Mouse (Mus musculus) kidney, postnatal 36 days (tissue): ENCODE measurements around the gene Ppm1n.

Experiments
- DNase-seq, 2 experiments: peaks; one replicate each; pipeline ENCODE4 v3.0.0; 2021 to 2022; ENCODE audit warnings: mixed read lengths in 2 of 2

Gene Ppm1n

DNA sequence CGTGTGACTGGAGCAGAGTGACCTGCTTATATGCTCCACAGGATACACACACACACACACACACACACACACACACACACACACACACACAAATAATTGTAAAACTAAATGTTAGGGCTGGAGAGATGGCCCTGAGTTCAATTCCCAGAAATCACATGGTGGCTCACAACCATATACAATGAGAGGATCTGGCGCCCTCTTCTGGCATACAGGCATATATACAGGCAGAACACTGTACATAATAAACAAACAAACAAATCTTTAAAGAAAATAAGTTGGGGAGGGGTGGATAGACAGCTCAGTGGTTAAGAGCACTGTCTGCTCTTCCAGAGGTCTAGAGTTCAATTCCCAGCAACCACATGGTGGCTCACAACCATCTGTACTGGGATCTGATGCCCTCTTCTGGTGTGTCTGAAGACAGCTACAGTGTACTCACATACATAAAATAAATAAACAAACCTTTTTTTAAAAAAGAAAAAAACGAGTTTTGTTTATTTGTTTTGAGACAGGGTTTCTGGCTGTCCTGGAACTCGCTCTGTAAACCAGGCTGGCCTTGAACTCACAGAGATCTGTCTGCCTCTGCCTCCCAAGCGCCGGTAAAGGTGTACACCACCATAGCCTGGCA, 1.9 kb upstream of the Ppm1n start:
- DNase-seq, result peak; percentile 57 to 69

DNA sequence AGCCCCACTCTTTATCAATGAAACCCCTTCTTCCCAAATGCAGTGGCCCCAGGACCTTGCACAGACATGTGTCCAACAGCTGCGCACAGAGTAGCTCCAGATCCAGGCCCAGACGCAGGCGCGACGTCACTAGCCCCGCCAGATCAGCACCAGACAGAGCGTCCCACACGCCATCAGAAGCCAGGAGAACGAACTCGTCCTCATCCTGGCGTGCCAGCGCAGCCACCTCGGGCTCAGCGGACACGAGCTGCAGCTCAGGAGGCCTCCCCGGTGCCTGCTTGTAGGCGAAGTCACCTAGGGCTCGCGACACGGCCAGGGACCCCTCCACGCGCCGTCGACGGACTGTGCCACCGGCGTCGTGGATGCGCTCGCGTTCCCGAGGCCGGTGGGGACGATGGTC, 812 bp downstream of the Ppm1n start:
- DNase-seq, result no peak

DNA sequence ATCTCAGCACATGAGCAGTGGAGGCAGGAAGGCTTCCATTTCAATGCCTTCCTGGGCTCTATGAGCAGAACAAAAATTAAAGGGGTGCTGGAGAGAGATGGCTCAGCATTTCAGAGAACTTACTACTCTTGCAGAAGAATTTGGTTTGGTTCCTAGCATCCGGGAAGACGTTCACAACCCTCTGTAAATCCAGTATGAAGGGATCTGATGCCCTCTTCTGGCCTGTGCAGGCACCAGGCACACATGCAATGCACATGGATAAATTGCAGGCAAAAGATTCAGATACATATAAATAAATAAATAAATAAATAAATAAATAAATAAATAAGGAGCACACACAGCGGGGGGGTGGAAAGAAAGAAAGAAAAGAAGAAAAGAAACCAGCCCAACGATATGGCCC, 3.6 kb downstream of the Ppm1n start:
- peak in 1 of 2 experiments; percentile 38 for DNase-seq

DNA sequence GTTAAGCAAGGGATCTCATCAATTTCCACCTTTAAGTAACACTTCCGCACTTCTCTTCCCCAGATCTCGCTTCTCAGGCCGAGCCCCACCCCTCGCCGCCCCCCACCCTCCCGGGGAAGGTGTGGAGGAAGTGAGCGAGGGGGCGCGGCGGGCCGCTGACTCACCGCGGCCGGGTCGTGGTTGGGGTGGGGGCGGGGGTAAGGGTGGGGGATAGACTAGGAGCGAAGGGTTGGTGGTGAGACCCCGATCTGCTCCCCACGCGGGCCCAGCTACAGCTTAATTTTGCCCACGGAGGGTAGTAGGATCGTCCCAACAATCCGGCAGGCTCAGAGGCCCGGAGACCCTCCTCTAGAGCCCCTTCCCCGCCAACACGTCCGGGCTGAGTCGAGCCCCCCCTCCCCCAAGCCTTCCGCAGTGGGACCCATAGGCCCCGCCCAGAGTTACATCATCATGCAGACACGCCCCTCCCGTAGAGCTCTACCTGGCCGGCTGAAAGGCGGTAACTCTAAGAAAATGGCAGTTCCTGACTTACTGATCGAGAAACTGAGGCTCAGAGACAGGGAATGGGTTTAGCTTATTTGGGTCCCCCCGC, 7.6 kb downstream of the Ppm1n start:
- peak; percentile 89 to 93 for DNase-seq

DNA sequence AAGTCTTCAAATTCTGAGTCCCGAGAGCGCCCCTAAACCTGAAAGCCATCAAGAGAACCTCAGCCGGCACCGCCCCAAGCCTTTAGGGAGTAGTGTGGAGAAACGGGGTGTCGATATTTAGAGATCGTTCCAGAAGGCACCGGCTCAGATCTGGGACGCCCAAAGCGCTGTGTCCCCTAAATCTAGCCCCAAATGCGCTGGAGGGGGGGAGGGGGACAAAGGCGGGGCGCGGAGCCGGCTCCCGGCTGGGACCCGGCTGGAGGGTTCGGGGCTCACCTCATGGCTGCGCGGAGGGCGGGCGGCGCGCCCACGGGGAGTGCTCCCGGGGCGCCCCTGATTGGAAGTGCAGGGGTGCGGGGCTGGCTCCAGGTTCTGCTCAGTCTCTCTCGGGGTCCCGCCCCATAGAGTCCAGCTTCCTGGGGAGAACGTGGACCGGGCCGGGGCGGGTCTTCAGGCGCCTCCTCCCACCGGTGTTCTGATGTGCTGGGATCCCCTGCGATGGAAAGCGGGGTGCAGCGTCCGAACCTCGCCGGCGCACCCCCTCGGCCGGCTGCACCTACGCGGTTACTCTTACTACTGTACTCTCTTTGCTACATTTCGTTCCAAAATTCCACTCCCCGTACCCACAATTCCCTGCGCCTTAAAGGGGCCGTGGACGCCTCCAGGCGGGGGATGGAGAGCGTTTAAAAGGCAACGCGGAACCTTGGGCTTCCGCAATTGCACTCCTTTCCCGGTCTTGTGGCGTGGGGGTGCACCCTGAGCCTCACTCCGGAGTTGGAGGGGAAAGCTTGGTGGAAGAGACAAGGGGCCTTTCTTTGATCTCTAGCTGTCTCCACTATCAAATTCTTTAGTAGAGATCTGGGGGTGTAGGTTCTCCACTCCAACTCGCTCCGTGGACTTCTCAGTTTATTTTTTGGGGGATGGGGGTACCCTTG, 8.4 kb downstream of the Ppm1n start, which contains the start of gene Vasp:
Vasp (minus strand) TSS at position 580 of the 935 bp plus-strand sequence.
- DNase-seq, result peak; percentile 88 to 91

DNA sequence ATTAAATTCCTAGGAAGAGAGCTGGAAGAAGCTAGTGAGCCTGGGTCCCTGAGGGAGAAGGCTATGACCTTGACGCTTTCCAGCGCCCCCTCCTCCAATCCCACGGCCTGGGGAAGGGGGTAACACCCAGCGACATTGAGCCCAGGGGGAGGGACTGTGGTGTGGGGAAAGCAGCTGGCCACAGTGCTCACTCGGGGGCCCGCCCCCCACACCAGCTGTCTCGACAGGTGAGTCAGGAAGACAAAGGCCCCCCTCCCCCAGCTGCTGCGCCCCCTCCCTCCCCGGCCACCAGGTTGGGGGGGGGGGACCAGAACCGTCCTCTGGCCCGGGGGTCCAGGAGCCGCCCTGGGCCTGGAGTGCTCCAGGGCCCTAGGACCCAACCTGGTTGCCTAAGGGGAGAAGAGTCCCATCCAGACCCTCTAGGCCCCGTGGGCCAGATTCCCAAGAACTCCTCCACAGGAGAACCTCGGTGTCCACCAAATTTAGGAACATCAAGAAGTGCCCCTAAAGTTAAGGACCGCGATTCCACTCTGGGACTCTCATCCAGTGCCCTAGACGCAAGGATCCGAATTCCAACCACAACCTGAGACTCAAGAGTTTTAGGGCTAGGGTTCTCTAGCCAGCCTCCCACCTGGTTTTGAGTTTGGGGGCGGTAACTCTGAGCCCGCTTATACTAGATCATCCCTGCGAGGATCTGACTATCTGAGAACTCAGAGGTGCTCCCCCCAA, 9.2 kb downstream of the Ppm1n start:
- DNase-seq, result peak in 1 of 2 experiments; percentile 32

DNA sequence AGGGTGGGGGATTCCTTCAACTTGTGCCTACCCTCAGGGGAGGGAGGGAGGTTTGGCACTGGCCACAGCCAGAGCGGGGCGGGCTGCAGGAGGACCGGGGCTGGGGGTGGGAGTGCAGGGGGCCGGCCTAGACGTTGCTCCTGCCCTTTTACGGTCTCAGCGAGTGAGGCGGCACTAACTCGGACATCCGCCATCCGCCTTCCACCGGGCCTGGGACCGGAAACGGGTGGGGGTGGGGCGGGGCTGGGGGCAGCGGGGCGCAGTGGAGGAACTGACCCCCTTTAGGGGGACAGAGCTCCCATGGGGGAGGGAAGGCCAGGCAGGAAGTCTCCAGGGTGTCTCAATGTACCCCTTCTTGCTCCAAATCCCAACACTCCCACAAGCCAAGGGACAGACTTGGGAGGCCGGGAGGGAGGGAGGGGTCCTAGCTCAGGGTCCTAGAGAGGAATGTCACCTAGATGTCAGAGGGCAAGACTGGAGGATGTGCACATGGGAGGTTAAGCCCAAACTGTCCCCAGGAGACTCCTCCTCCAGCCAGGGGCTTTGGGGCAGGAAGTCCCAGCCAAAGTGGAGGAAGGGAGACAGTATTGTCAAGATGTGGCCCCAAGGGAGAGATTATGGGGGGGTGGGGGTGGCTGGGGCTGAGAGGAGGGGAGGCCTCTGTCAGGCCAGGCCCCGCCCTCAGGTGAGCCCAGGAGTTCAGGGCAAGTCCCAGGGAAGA, 10.0 kb downstream of the Ppm1n start:
- peak; percentile 82 for DNase-seq

DNA sequence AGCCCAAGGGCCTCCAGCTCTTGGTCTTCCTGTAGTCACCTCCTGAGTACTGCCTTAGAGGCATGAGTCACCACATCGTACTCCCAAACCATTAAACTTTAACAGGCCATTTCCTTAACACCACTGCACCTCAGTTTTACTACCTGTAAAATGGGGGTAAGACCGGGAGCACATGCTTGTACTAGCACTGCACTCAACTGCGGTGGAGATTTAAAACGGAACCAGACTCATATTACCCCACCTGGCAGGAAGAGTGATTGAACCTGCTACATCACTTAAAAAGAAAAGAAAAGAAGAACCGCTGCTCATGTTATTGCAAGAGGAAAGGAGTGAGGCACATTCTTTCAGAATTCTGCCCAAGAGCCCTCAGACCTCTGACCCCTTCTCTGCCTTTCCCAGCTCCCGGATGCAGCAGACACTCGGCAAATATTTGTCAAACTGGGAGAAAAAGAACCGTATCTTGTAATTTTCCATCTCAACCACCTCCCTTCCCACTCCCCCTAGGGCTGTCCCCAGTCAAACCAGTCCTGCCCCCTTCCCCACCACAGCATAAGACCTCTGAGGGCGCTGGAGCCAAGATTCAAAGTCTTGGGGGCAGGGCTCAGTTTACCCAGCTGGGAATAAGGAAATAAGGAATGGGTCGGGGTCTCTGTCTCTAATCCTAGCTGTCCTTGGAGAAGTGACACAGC, 10.7 kb downstream of the Ppm1n start:
- peak; percentile 42 to 61 for DNase-seq

DNA sequence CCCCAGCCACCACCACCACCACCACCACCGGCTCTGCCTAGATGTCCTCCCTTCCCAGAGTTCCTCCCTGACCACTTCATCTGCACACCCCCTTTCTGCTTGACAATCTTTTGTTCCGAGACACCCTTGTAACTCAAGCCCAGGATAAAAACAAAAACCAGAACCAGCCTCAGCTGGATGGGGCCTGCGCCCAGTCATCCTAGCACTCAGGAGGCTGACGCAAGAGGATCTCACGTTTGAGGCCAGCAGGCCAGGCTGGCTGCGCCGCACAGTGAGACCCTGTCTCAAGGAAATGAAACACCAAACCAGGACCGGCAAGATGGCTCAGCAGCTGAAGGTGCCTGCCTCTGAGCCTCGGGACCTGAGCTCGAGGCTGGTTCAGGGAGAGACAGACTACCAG, 12.8 kb downstream of the Ppm1n start:
- DNase-seq, result no peak

DNA sequence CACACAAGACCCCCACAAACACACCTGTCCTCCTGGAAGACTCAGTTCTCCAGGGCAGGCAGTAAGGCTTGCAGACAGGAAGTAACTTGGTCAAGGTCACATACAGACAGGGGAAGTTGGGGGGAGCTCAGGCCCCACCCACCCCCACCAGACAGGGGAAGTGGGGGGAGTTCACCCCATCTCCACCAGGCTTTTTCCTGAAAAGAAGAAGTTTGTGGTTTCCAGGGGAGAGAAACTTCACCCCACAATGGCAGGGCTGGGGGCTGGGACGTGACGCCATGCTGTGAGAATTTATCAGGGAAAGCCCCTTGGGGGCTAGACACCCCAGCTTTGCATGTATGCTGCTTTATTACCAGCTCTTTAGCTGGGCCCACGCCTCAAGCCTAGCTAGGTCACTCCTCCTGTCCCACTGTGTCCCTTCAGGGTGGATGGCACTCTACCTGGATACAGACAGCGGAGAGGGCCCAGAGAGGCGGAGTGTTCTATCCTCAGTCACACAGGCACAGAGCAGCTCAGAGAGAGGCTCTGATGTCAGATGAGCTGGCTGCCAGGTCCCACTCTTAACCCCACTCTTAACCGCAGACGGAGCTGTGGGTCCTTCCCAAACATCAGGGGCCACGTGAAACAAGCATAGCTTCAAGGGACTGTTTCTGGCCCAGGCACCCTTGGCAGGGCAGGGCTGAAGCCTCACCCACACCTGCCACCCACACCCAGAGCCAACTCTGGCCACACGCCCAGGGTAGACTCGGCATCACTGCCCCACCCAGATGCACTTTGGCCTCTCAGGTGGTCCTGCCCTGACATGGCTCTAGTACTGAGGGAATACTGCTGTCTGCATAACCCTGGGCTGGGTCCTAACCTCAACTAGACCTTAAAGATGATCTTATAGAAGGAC, 13.7 kb downstream of the Ppm1n start:
- peak in 1 of 2 experiments; percentile 68 for DNase-seq

DNA sequence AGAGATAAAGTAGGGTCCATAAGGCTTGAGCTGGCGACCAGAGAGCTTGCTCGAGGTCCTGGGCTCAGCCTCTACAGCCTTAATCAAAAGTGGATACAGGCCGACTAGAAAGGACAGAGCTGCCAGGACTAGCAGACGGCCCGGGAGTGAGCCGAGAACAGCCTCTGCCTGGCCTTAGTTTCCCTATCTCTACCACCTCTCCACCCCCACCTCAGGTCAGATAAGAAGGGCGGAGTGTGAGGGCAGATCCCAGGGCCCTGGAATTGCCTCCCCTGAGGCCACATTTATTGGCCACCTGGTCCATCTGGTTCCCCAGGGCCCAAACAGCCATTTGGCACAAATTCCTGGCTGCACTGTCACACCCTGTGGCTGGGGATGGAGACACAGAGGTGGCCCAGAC, 14.7 kb downstream of the Ppm1n start:
- DNase-seq, result no peak

DNA sequence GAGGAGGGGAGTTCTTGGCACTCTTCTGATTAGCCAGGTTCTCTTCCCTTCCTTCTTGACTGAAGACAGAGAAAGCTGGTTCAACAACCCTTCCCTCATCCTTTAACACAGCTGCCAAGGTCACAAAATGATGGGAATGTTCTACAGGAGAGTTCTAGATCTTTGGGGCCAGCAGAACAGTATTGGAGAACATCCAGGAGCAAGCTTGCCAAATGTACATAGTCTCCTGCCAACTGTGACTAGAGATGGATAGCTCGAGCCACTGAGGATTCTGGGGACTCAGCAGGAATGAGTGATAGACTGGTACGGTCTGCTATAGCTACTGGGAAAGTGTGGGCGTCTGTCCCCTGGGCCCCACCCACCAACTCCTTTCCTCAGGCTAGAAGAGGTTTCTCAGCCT, 21.5 kb downstream of the Ppm1n start:
- DNase-seq, result no peak

DNA sequence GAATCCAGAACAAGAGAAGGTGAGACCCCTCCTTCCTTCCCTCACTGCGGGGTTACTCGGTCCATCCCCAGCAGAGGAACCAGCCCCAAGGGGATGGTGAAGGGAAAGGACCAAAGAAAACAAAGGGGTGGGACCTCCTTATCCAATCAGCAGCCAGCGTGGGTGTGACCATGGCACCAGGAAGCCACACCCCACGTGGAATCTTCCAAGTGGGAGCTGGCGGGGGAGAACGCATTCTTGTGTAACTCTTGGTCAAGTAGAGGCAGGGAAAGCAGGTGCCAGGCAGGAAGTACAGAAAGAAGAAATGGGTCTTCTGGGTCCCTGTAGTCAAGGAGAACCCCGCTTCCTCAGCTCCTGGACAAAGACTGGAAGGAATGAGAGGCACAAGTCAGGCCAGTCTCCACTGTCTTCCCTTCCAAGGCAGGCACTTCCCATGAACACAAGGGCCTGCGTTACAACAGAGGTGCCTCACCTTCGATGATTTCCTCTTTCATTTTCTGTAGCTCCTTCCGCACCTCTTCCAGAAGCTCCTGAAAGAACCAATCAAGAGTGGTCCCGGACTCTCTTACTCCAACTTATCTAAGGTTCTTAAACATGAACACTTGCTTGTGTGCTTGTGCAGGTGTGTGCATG, 22.4 kb downstream of the Ppm1n start:
- peak; percentile 80 to 82 for DNase-seq

DNA sequence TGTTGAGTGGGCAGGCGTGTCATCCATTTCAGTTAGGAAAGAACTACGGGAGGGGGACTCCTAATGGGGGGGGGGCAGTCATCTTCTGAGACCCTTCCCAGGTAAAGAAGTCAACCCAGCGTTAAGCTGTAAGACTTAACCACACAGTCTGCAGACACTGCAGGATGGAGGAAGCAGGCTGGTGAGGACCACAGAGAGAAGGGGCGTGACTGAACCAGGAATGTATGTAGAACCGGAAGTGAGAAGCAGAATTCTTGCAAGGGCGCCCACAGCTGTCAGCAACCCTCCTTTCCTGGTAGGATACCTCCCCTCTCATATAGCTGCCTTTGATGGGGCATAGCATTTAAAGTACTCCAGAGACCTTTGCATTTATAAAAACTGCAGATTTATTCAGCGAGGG, 23.3 kb downstream of the Ppm1n start:
- DNase-seq, result no peak

DNA sequence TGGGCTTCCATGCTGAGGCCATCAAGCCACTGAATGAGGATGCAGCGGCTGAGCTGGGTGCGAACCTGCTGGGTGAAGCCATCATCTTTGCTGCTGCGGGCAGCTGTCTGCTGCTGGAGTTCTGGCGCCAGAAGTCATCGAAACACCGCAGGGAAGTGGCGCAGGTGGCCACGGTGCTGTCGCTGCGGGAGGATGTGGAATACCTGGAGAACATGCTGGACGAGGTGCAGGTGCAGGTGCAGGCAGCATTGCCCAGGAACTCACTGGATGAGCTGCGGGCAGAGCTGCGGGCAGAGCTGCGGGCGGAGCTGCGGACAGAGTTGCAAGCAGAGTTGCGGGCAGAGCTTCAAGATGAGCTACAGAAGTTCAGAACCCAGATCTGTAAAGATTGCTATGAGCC, 24.5 kb downstream of the Ppm1n start:
- DNase-seq, result no peak

DNA sequence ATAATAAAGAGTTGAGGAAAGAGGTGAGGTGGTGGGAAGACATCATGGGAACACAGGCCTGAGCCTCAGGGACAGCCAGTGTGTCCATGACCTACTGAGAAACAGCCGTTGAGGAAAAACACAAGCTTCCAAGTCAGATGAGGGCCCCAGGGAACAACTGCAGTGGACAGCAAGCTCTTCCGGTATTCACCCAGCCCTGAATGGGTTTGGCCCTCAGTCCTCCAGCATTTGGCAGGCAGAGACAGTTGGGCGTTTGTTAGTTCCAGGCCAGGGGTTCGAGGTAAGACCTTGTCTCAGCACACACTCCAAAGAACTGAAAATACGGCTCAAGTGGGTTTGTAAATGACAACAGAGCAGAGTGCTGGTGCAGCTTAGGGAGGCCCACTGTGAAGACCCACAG, 26.4 kb downstream of the Ppm1n start:
- no peak for DNase-seq

DNA sequence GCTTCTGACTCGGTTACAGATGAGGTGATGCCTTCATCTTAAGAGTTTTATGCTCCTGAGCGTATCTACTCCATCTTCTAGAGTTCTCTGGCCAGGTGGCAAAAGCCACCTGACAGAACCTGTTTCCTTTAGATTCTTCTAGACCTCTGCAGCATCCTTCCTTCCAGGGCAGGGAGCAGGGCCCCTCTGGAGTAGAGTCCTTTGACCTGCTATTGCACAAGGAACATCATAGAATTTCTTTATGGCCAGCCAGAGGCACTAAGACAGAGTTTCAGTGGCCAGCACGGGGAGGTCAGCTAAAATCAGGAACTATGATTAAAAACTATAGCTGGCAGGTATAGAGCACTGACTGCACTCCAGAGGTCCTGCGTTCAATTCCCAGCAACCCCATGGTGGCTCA, 27.8 kb downstream of the Ppm1n start:
- no peak for DNase-seq

DNA sequence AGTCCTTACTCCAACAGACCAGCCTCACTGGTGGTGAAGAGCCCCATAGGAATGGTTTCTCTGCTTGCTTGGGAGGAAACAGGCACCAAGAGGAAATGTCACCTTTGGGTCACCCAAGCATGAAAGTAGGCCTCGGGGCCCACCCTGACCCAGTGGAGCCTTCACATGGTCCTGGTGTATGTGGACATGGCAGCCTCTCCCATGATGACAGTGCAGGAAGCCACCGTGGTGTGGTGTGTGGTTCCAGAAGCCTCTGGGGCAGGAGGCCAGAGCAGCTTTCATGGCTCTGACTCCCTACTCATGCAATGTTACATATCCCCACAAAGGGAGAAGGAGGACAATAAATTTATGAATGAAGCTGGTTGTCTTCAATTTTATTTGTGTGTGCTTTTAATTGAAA, 32.4 kb downstream of the Ppm1n start:
- DNase-seq, result no peak

DNA sequence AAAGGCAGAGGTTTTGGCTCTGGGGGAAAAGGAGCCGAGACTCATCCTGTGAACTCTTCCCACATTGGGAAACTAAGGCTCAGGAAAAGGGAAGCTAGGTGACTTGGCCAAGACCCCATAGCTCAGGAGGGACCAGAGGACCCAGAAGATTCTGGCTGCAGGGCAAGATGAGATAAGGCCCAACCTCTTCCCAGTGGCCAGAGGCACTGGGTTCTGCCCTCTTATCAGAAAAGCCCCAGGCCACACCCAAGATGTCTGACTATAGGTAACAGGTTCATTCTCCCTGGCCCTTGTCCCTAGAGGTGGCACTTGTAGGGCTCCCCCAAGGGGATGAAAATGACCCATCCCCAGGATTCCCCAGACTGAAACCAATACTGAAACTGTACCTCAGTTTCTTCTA, 33.0 kb downstream of the Ppm1n start:
- no peak for DNase-seq

DNA sequence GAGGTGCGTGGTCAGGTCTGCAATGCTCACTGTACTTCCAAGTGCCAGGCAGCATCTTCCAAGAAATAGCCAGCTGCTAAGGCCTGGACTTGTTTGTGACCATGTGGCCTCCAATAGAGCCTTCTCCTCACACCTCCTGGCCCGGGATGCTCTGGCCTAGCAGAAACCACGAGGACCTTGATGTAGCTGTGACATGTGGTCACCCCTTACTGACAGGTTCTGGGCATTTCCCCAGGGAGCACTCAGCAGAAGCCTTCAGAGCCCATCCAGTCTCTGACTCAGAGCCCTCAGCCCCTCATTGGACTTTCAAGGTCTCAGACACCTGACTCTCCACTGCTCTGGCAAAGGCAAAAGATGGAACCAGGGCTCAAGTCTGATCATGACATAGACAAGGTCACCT, 34.8 kb downstream of the Ppm1n start:
- DNase-seq, result no peak
